Mouse (Mus musculus) embryonic facial prominence, embryonic 14.5 days (tissue): Measurements from ENCODE around the gene Wnt7a. TPM values are rescaled to one million over a fixed set of nuclear protein-coding genes. Genes with fewer than 3 reads are reported as not detected.

Experiments
- polyA plus RNA-seq: library from polyadenylated mRNA; unstranded; fragments of >200 nt; fragmentation: Nextera tagmentation; extraction: Ambion mirVana; gene quantifications from 2 replicates; pipeline ENCODE4 v1.2.1, GENCODE M21; 2014

The Wnt7a gene
- polyA plus RNA-seq, 1 experiment from 2014 or later, result 0.54 TPM

Other genes starting within 250 kb of the Wnt7a start
- 202 and 230 TPM in 2 replicates for gene Fbln2, start 198.9 kb downstream of the Wnt7a start, polyA plus RNA-seq
- 22.7 and 24.8 TPM in 2 replicates for gene Chchd4, start 62.2 kb upstream of the Wnt7a start, polyA plus RNA-seq
- 68.2 and 69.5 TPM in 2 replicates for gene Tmem43, start 62.3 kb upstream of the Wnt7a start, polyA plus RNA-seq
- gene Xpc, start 104.5 kb upstream of the Wnt7a start, polyA plus RNA-seq, result 12.4 and 15.6 TPM in 2 replicates
- 223 and 228 TPM in 2 replicates for gene Lsm3, start 104.6 kb upstream of the Wnt7a start, polyA plus RNA-seq